Mouse (Mus musculus) stomach, postnatal 0 days (tissue): ENCODE results near the gene Nup214.

ENCODE experiments used
- CTCF ChIP-seq: IDR thresholded peaks from 2 replicates; pipeline ENCODE4 v1.5.1; 2016; ENCODE audit warnings: antibody characterized with exemption, low read depth, mild to moderate bottlenecking, moderate library complexity
- EP300 ChIP-seq: optimal IDR thresholded peaks from 2 replicates; pipeline ENCODE3; 2016; ENCODE audit warnings: antibody characterized with exemption

- TF ChIP-seq CTCF (no peak), EP300 (no peak)
These were observed 71.1 kb downstream of the Nup214 start for GRCm38 (mm10) chr2:32045375-32045774.
